Mouse (Mus musculus): Measurements from ENCODE around the gene Yes1.

DNA sequence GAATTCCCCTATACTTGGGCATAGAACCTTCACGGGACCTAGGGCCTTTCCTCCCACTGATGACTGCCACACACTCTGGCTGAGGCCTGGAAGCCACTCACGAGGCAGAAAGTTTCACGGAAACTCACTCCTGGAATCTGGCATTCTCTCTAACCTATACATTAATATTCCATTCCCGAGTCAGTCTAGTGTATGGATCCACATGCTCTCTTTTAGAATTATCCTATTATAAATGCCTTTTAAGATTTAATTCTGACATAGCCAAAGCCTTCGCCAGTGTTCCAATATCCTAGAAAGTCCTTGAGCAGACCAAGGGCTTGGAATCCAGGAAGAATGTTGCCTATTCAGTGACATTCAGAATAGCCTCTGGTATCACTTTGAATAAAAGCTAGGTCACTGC lies 100.5 kb downstream of the Yes1 start:
- TF ChIP-seq POLR2A (IDR thresholded peaks at IDR 0.05; ENCODE audit: extremely low read depth, insufficient read depth, low read length) (no peak), CTCF (IDR thresholded peaks at IDR 0.05; ENCODE audit: extremely low read depth, insufficient read depth, low read length) (no peak)
